Mouse (Mus musculus) small intestine, adult 2 months (tissue): Measurements from ENCODE around the gene Add3.

Source experiments
- CTCF ChIP-seq: fragments of 200-500 bp; IDR thresholded peaks from 2 replicates; pipeline ENCODE4 v1.5.1; 2012; ENCODE audit warnings: low read depth, mild to moderate bottlenecking, control low read depth, inconsistent platforms, low read length, moderate library complexity, mixed read lengths; ENCODE audit not compliant: insufficient replicate concordance, insufficient read length; ENCODE audit errors: extremely low read depth
- POLR2A ChIP-seq: fragments of 200-500 bp; IDR thresholded peaks from 2 replicates; pipeline ENCODE4 v1.6.1; 2012; ENCODE audit warnings: low read depth, mild to moderate bottlenecking, control low read depth, inconsistent platforms, low read length, moderate library complexity

GRCm38 (mm10) chr19:53156361-53156760 lies 16.1 kb downstream of the Add3 start:
- TF ChIP-seq CTCF (no peak), POLR2A (no peak)
